Mouse (Mus musculus): Measurements from ENCODE around the gene Sh2d1b1. TPM values are rescaled to one million over a fixed set of nuclear protein-coding genes. Genes with fewer than 3 reads are reported as not detected.

Gene Sh2d1b1
- polyA plus RNA-seq, 1 experiment from 2014 or later = not detected

- Histone ChIP-seq H3K4me1 (peaks cover 5% of the 10 kb centered on the region; the same call in 1 of the 2 replicates), H3K9me3 (no peaks in the 10 kb centered on the region), H3K27me3 (replicated peaks; ENCODE audit: low read depth, poor library complexity, severe bottlenecking) (no peaks in the 10 kb centered on the region), H3K36me3 (replicated peaks) (no peaks in the 10 kb centered on the region), H3K4me3 (no peak overlapping the region), H3K27ac (replicated peaks) (no peak overlapping the region)
- WGBS = 69% methylated on average over 4 of the region's 4 CpGs
- DNase-seq (ENCODE audit: low spot score) = no peak
These were observed 22.4 kb downstream of the Sh2d1b1 start for GRCm38 (mm10) chr1:170299496-170299895.

GRCm38 (mm10) chr1:170301686-170302085, 24.6 kb downstream of the Sh2d1b1 start:
- Histone ChIP-seq H3K4me1 (peaks cover 5% of the 10 kb centered on the region; the same call in 1 of the 2 replicates), H3K27ac (replicated peaks) (no peak overlapping the region), H3K36me3 (replicated peaks) (no peaks in the 10 kb centered on the region), H3K4me3 (no peak overlapping the region), H3K27me3 (replicated peaks; ENCODE audit: low read depth, poor library complexity, severe bottlenecking) (no peaks in the 10 kb centered on the region), H3K9me3 (no peaks in the 10 kb centered on the region)
- WGBS = 92% methylated on average over 9 of the region's 9 CpGs
- no peak for DNase-seq (ENCODE audit: low spot score)

GRCm38 (mm10) chr1:170302456-170302855, 25.3 kb downstream of the Sh2d1b1 start:
- no peak overlapping the region for H3K27ac ChIP-seq (replicated peaks)
- H3K9me3 ChIP-seq = no peaks in the 10 kb centered on the region
- 75% methylated on average over 6 of the region's 6 CpGs for WGBS
- no peak overlapping the region for H3K4me3 ChIP-seq
- peaks cover 5% of the 10 kb centered on the region; the same call in 1 of the 2 replicates for H3K4me1 ChIP-seq
- no peaks in the 10 kb centered on the region for H3K36me3 ChIP-seq (replicated peaks)
- no peak for DNase-seq (ENCODE audit: low spot score)
- H3K27me3 ChIP-seq (replicated peaks; ENCODE audit: low read depth, poor library complexity, severe bottlenecking) = no peaks in the 10 kb centered on the region

- Histone ChIP-seq H3K4me3 (no peak overlapping the region), H3K4me1 (peaks cover 5% of the 10 kb centered on the region; the same call in 1 of the 2 replicates), H3K27me3 (replicated peaks; ENCODE audit: low read depth, poor library complexity, severe bottlenecking) (no peaks in the 10 kb centered on the region), H3K27ac (replicated peaks) (no peak overlapping the region), H3K36me3 (replicated peaks) (no peaks in the 10 kb centered on the region), H3K9me3 (no peaks in the 10 kb centered on the region)
- WGBS = 63% methylated on average over 6 of the region's 6 CpGs
- peak; percentile 25 for DNase-seq (ENCODE audit: low spot score)
These were observed 26.0 kb downstream of the Sh2d1b1 start for GRCm38 (mm10) chr1:170303103-170303502.

- Histone ChIP-seq H3K4me1 (peaks cover 5% of the 10 kb centered on the region; the same call in 1 of the 2 replicates), H3K36me3 (replicated peaks) (no peaks in the 10 kb centered on the region), H3K4me3 (no peak overlapping the region), H3K27me3 (replicated peaks; ENCODE audit: low read depth, poor library complexity, severe bottlenecking) (no peaks in the 10 kb centered on the region), H3K9me3 (no peaks in the 10 kb centered on the region), H3K27ac (replicated peaks) (no peak overlapping the region)
- WGBS = 92% methylated on average over 10 of the region's 10 CpGs
- DNase-seq (ENCODE audit: low spot score) = no peak
These were observed 27.9 kb downstream of the Sh2d1b1 start for GRCm38 (mm10) chr1:170305002-170305401.

GRCm38 (mm10) chr1:170306232-170306631, 29.1 kb downstream of the Sh2d1b1 start, which contains the start of gene Gm7694:
Gene Gm7694 (minus strand): TSS chr1:170306332.
- Histone ChIP-seq H3K9me3 (no peaks in the 10 kb centered on the region), H3K27ac (replicated peaks) (no peak within 1 kb of the TSS), H3K36me3 (replicated peaks) (no peaks in the 10 kb centered on the region), H3K4me3 (no peak within 1 kb of the TSS), H3K4me1 (peaks cover 9% of the 10 kb centered on the region), H3K27me3 (replicated peaks; ENCODE audit: low read depth, poor library complexity, severe bottlenecking) (no peaks in the 10 kb centered on the region)
- DNase-seq (ENCODE audit: low spot score) = no peak
- 94% methylated on average over 4 of the region's 4 CpGs for WGBS

- peaks cover 16% of the 10 kb centered on the region for H3K4me1 ChIP-seq
- 92% methylated on average over 4 of the region's 4 CpGs for WGBS
- H3K36me3 ChIP-seq (replicated peaks) = no peaks in the 10 kb centered on the region
- H3K4me3 ChIP-seq = no peak within 1 kb of the TSS
- no peaks in the 10 kb centered on the region for H3K9me3 ChIP-seq
- H3K27me3 ChIP-seq (replicated peaks; ENCODE audit: low read depth, poor library complexity, severe bottlenecking) = no peaks in the 10 kb centered on the region
- DNase-seq (ENCODE audit: low spot score) = no peak
- no peak within 1 kb of the TSS for H3K27ac ChIP-seq (replicated peaks)
These were observed 31.4 kb downstream of the Sh2d1b1 start, which contains the start of gene Spata46 for GRCm38 (mm10) chr1:170308503-170308902. Gene Spata46 (plus strand): TSS chr1:170308803.

GRCm38 (mm10) chr1:170311431-170311830, 34.3 kb downstream of the Sh2d1b1 start:
- no peaks in the 10 kb centered on the region for H3K27me3 ChIP-seq (replicated peaks; ENCODE audit: low read depth, poor library complexity, severe bottlenecking)
- WGBS = 74% methylated on average over 6 of the region's 6 CpGs
- H3K4me1 ChIP-seq = peaks cover 19% of the 10 kb centered on the region
- no peak overlapping the region for H3K27ac ChIP-seq (replicated peaks)
- DNase-seq (ENCODE audit: low spot score) = no peak
- no peak overlapping the region for H3K4me3 ChIP-seq
- no peaks in the 10 kb centered on the region for H3K36me3 ChIP-seq (replicated peaks)
- no peaks in the 10 kb centered on the region for H3K9me3 ChIP-seq

- H3K9me3 ChIP-seq = no peaks in the 10 kb centered on the region
- WGBS = 95% methylated on average over 2 of the region's 2 CpGs
- H3K36me3 ChIP-seq (replicated peaks) = no peaks in the 10 kb centered on the region
These were observed 44.9 kb downstream of the Sh2d1b1 start for GRCm38 (mm10) chr1:170322046-170322445.

GRCm38 (mm10) chr1:170323001-170323400, 45.9 kb downstream of the Sh2d1b1 start:
- Histone ChIP-seq H3K27me3 (replicated peaks; ENCODE audit: low read depth, poor library complexity, severe bottlenecking) (no peaks in the 10 kb centered on the region), H3K36me3 (replicated peaks) (no peaks in the 10 kb centered on the region), H3K4me1 (peaks cover 2% of the 10 kb centered on the region; the same call in 1 of the 2 replicates), H3K9me3 (no peaks in the 10 kb centered on the region), H3K27ac (replicated peaks) (no peak overlapping the region), H3K4me3 (no peak overlapping the region)
- DNase-seq (ENCODE audit: low spot score) = no peak
- 93% methylated on average over 10 of the region's 10 CpGs for WGBS

More at GRCm38 (mm10) chr1:170322046-170322445, 44.9 kb downstream of the Sh2d1b1 start:
- H3K27ac ChIP-seq (replicated peaks) = no peak overlapping the region
- H3K4me3 ChIP-seq = no peak overlapping the region
- no peaks in the 10 kb centered on the region for H3K27me3 ChIP-seq (replicated peaks; ENCODE audit: low read depth, poor library complexity, severe bottlenecking)
- DNase-seq (ENCODE audit: low spot score) = no peak
- H3K4me1 ChIP-seq = no peaks in the 10 kb centered on the region

GRCm38 (mm10) chr1:170324312-170324711, 47.2 kb downstream of the Sh2d1b1 start:
- Histone ChIP-seq H3K4me3 (no peak overlapping the region), H3K27ac (replicated peaks) (no peak overlapping the region), H3K4me1 (peaks cover 8% of the 10 kb centered on the region), H3K27me3 (replicated peaks; ENCODE audit: low read depth, poor library complexity, severe bottlenecking) (no peaks in the 10 kb centered on the region), H3K36me3 (replicated peaks) (no peaks in the 10 kb centered on the region), H3K9me3 (no peaks in the 10 kb centered on the region)
- no peak for DNase-seq (ENCODE audit: low spot score)
- WGBS = 84% methylated on average over 1 of the region's 1 CpGs

- Histone ChIP-seq H3K4me3 (no peak overlapping the region), H3K9me3 (no peaks in the 10 kb centered on the region), H3K27ac (replicated peaks) (no peak overlapping the region), H3K4me1 (peaks cover 8% of the 10 kb centered on the region), H3K36me3 (replicated peaks) (no peaks in the 10 kb centered on the region), H3K27me3 (replicated peaks; ENCODE audit: low read depth, poor library complexity, severe bottlenecking) (no peaks in the 10 kb centered on the region)
- DNase-seq (ENCODE audit: low spot score) = no peak
- 89% methylated on average over 4 of the region's 4 CpGs for WGBS
These were observed 48.2 kb downstream of the Sh2d1b1 start for GRCm38 (mm10) chr1:170325277-170325676.

GRCm38 (mm10) chr1:170331926-170332325, 54.8 kb downstream of the Sh2d1b1 start:
- H3K27ac ChIP-seq (replicated peaks) = no peak overlapping the region
- DNase-seq (ENCODE audit: low spot score) = no peak
- no peaks in the 10 kb centered on the region for H3K36me3 ChIP-seq (replicated peaks)
- WGBS = 66% methylated on average over 6 of the region's 6 CpGs
- no peaks in the 10 kb centered on the region for H3K27me3 ChIP-seq (replicated peaks; ENCODE audit: low read depth, poor library complexity, severe bottlenecking)
- H3K9me3 ChIP-seq = no peaks in the 10 kb centered on the region
- peaks cover 14% of the 10 kb centered on the region for H3K4me1 ChIP-seq
- no peak overlapping the region for H3K4me3 ChIP-seq

Data from embryonic facial prominence, embryonic 10.5 days (tissue).